Mouse (Mus musculus) MEL (cell line): ENCODE results near the gene Fbh1.
A peak's percentile ranks its signal among the peaks of the same experiment; 100 is the strongest.

ENCODE experiments used
- CTCF ChIP-seq, 3 experiments: IDR thresholded peaks in 2 of 3; conservative IDR thresholded peaks in 1 of 3; 2 replicates each; pipeline ENCODE4 v1.5.1; 2011 to 2012; ENCODE audit warnings: low read length in 3 of 3, low read depth in 2 of 3, mild to moderate bottlenecking in 2 of 3, improper control_type of control experiment in 1 of 3, inconsistent platforms in 1 of 3, mixed read lengths in 1 of 3, moderate library complexity in 1 of 3; ENCODE audit not compliant: control insufficient read depth in 1 of 3, insufficient read depth in 1 of 3, poor library complexity in 1 of 3, severe bottlenecking in 1 of 3
- GATA1 ChIP-seq: IDR thresholded peaks from 2 replicates; pipeline ENCODE4 v1.6.1; 2011; ENCODE audit warnings: low read depth, low read length, improper control_type of control experiment

- TF ChIP-seq CTCF (IDR thresholded peaks at IDR 0.05 in 2 of 3, conservative IDR thresholded peaks at IDR 0.05 in 1 of 3; ENCODE audit: control insufficient read depth in 1 of 3, insufficient read depth in 1 of 3, low read depth in 2 of 3, low read length in 3 of 3, poor library complexity in 1 of 3, severe bottlenecking in 1 of 3) (peak in 1 of 3 experiments; percentile 23; a peak in 2 of 6 replicates), GATA1 (no peak)
Measured at GRCm38 (mm10) chr2:11794668-11795067, 17.3 kb upstream of the Fbh1 start.
